Mouse (Mus musculus) limb, embryonic 15.5 days (tissue): ENCODE results near the gene Trim40. TPM values are rescaled to one million over a fixed set of nuclear protein-coding genes. Genes with fewer than 3 reads are reported as not detected.

ENCODE experiments used
- ATAC-seq: fragments of 200-750 bp; cut with Nextera tagmentation; 2 replicates; pipeline ENCODE4 v1.8.0; 2017; ENCODE audit warnings: low read depth, moderate TSS enrichment; ENCODE audit not compliant: insufficient number of reproducible peaks, low FRiP score, low TSS enrichment
- H3K27ac ChIP-seq: fragments of 300-500 bp; sonication (generic); 2 replicates; pipeline ENCODE4 v1.5.1; 2015; ENCODE audit warnings: moderate library complexity, mild to moderate bottlenecking, inconsistent platforms
- H3K27me3 ChIP-seq: fragments of 300-500 bp; sonication (generic); 2 replicates; pipeline ENCODE4 v1.6.1; 2015; ENCODE audit warnings: inconsistent platforms
- H3K36me3 ChIP-seq: fragments of 300-500 bp; sonication (generic); 2 replicates; pipeline ENCODE4 v1.6.1; 2015; ENCODE audit warnings: inconsistent platforms
- H3K4me1 ChIP-seq: fragments of 300-500 bp; sonication (generic); 2 replicates; pipeline ENCODE4 v1.6.1; 2015; ENCODE audit warnings: inconsistent platforms
- H3K4me2 ChIP-seq: fragments of 300-500 bp; sonication (generic); 2 replicates; pipeline ENCODE4 v1.6.1; 2015; ENCODE audit warnings: mild to moderate bottlenecking, inconsistent platforms
- H3K4me3 ChIP-seq: fragments of 300-500 bp; sonication (generic); 2 replicates; pipeline ENCODE4 v1.5.1; 2015; ENCODE audit warnings: mild to moderate bottlenecking, inconsistent platforms
- H3K9ac ChIP-seq: fragments of 300-500 bp; sonication (generic); 2 replicates; pipeline ENCODE4 v1.6.1; 2015; ENCODE audit warnings: inconsistent platforms
- H3K9me3 ChIP-seq: fragments of 300-500 bp; sonication (generic); 2 replicates; pipeline ENCODE4 v1.6.1; 2016; ENCODE audit warnings: inconsistent platforms
- WGBS: fragments of 180-500 bp; shearing (Covaris S2); methylation state at CpG from one replicate; pipeline ENCODE4 v1.1.7; 2015; 5-methylcytosine and 5-hydroxymethylcytosine counted together
- polyA plus RNA-seq: library from polyadenylated mRNA; unstranded; fragments of >200 nt; fragmentation: Nextera tagmentation; extraction: Ambion mirVana; gene quantifications from 2 replicates; pipeline ENCODE4 v1.2.1, GENCODE M21; 2015

Gene Trim40
- not detected in 2 replicates for polyA plus RNA-seq

- WGBS, result 79% methylated on average over 5 of the region's 5 CpGs
- H3K4me3 ChIP-seq, result no peak within 1 kb of the TSS
- no peaks in the 10 kb centered on the region for H3K9me3 ChIP-seq
- H3K4me2 ChIP-seq, result no peak within 1 kb of the TSS
- no peak within 1 kb of the TSS for H3K27ac ChIP-seq
- no peaks in the 10 kb centered on the region for H3K27me3 ChIP-seq
- no peaks in the 10 kb centered on the region for H3K36me3 ChIP-seq
- no peak for ATAC-seq
- no peaks in the 10 kb centered on the region for H3K4me1 ChIP-seq
- H3K9ac ChIP-seq, result no peak within 1 kb of the TSS
These were observed at the start of gene Trim40 for GRCm38 (mm10) chr17:36890073-36890903. Gene Trim40, minus strand, starts transcription at chr17:36890123.

GRCm38 (mm10) chr17:36938056-36938455, 48.1 kb upstream of the Trim40 start:
- no peak for ATAC-seq
- 76% methylated on average over 2 of the region's 2 CpGs for WGBS
- no peaks in the 10 kb centered on the region for H3K36me3 ChIP-seq
- no peaks in the 10 kb centered on the region for H3K9me3 ChIP-seq
- H3K4me3 ChIP-seq, result no peak overlapping the region
- H3K27me3 ChIP-seq, result peaks cover 25% of the 10 kb centered on the region
- H3K27ac ChIP-seq, result no peak overlapping the region
- H3K4me1 ChIP-seq, result peaks cover 9% of the 10 kb centered on the region
- no peak overlapping the region for H3K4me2 ChIP-seq
- no peak overlapping the region for H3K9ac ChIP-seq

- no peak for ATAC-seq
- no peak overlapping the region for H3K9ac ChIP-seq
- 67% methylated on average over 2 of the region's 2 CpGs for WGBS
- H3K36me3 ChIP-seq, result no peaks in the 10 kb centered on the region
- no peak overlapping the region for H3K27ac ChIP-seq
- no peak overlapping the region for H3K4me3 ChIP-seq
- H3K4me1 ChIP-seq, result no peaks in the 10 kb centered on the region
- H3K4me2 ChIP-seq, result no peak overlapping the region
- H3K9me3 ChIP-seq, result no peaks in the 10 kb centered on the region
- H3K27me3 ChIP-seq, result no peaks in the 10 kb centered on the region
These were observed 41.9 kb upstream of the Trim40 start for GRCm38 (mm10) chr17:36931806-36932205.

- H3K9me3 ChIP-seq, result no peaks in the 10 kb centered on the region
- no peaks in the 10 kb centered on the region for H3K4me1 ChIP-seq
- no peaks in the 10 kb centered on the region for H3K27me3 ChIP-seq
- no peak overlapping the region for H3K4me3 ChIP-seq
- no peak overlapping the region for H3K27ac ChIP-seq
- WGBS, result 81% methylated on average over 4 of the region's 4 CpGs
- no peaks in the 10 kb centered on the region for H3K36me3 ChIP-seq
- H3K9ac ChIP-seq, result no peak overlapping the region
- H3K4me2 ChIP-seq, result no peak overlapping the region
- no peak for ATAC-seq
These were observed 41.2 kb upstream of the Trim40 start for GRCm38 (mm10) chr17:36931130-36931529.

GRCm38 (mm10) chr17:36930233-36930632, 40.3 kb upstream of the Trim40 start:
- Histone ChIP-seq H3K27me3 (no peaks in the 10 kb centered on the region), H3K9me3 (no peaks in the 10 kb centered on the region), H3K36me3 (no peaks in the 10 kb centered on the region), H3K4me1 (no peaks in the 10 kb centered on the region), H3K4me3 (no peak overlapping the region), H3K27ac (no peak overlapping the region), H3K4me2 (no peak overlapping the region), H3K9ac (no peak overlapping the region)
- WGBS, result 67% methylated on average over 6 of the region's 6 CpGs
- no peak for ATAC-seq

- Histone ChIP-seq H3K27ac (no peak overlapping the region), H3K4me3 (no peak overlapping the region), H3K4me1 (no peaks in the 10 kb centered on the region), H3K36me3 (no peaks in the 10 kb centered on the region), H3K4me2 (no peak overlapping the region), H3K9ac (no peak overlapping the region), H3K9me3 (no peaks in the 10 kb centered on the region), H3K27me3 (no peaks in the 10 kb centered on the region)
- WGBS, result 69% methylated on average over 12 of the region's 12 CpGs
- ATAC-seq, result no peak
These were observed 39.5 kb upstream of the Trim40 start for GRCm38 (mm10) chr17:36929236-36929932.

GRCm38 (mm10) chr17:36927496-36928120, 37.7 kb upstream of the Trim40 start:
- no peak overlapping the region for H3K4me2 ChIP-seq
- H3K4me3 ChIP-seq, result no peak overlapping the region
- ATAC-seq, result no peak
- 52% methylated on average over 10 of the region's 10 CpGs for WGBS
- no peak overlapping the region for H3K9ac ChIP-seq
- no peaks in the 10 kb centered on the region for H3K36me3 ChIP-seq
- H3K27ac ChIP-seq, result no peak overlapping the region
- H3K9me3 ChIP-seq, result no peaks in the 10 kb centered on the region
- no peaks in the 10 kb centered on the region for H3K4me1 ChIP-seq
- H3K27me3 ChIP-seq, result no peaks in the 10 kb centered on the region

- no peak for ATAC-seq
- H3K4me3 ChIP-seq, result no peak overlapping the region
- no peaks in the 10 kb centered on the region for H3K36me3 ChIP-seq
- 55% methylated on average over 4 of the region's 4 CpGs for WGBS
- no peaks in the 10 kb centered on the region for H3K4me1 ChIP-seq
- H3K9ac ChIP-seq, result no peak overlapping the region
- no peak overlapping the region for H3K27ac ChIP-seq
- H3K9me3 ChIP-seq, result no peaks in the 10 kb centered on the region
- no peak overlapping the region for H3K4me2 ChIP-seq
- H3K27me3 ChIP-seq, result no peaks in the 10 kb centered on the region
These were observed 33.6 kb upstream of the Trim40 start for GRCm38 (mm10) chr17:36923491-36923890.

- no peak overlapping the region for H3K4me3 ChIP-seq
- H3K27me3 ChIP-seq, result no peaks in the 10 kb centered on the region
- WGBS, result 76% methylated on average over 4 of the region's 4 CpGs
- H3K4me2 ChIP-seq, result no peak overlapping the region
- H3K9me3 ChIP-seq, result no peaks in the 10 kb centered on the region
- no peaks in the 10 kb centered on the region for H3K4me1 ChIP-seq
- no peaks in the 10 kb centered on the region for H3K36me3 ChIP-seq
- no peak for ATAC-seq
- H3K27ac ChIP-seq, result no peak overlapping the region
- H3K9ac ChIP-seq, result no peak overlapping the region
These were observed 32.8 kb upstream of the Trim40 start for GRCm38 (mm10) chr17:36922715-36923114.

GRCm38 (mm10) chr17:36920239-36920638, 30.3 kb upstream of the Trim40 start:
- no peaks in the 10 kb centered on the region for H3K9me3 ChIP-seq
- no peak overlapping the region for H3K9ac ChIP-seq
- H3K27me3 ChIP-seq, result no peaks in the 10 kb centered on the region
- H3K27ac ChIP-seq, result no peak overlapping the region
- no peaks in the 10 kb centered on the region for H3K4me1 ChIP-seq
- H3K4me2 ChIP-seq, result no peak overlapping the region
- no peaks in the 10 kb centered on the region for H3K36me3 ChIP-seq
- no peak for ATAC-seq
- H3K4me3 ChIP-seq, result no peak overlapping the region
- 40% methylated on average over 15 of the region's 15 CpGs for WGBS

GRCm38 (mm10) chr17:36915076-36915475, 25.2 kb upstream of the Trim40 start:
- Histone ChIP-seq H3K4me1 (no peaks in the 10 kb centered on the region), H3K36me3 (no peaks in the 10 kb centered on the region), H3K27me3 (no peaks in the 10 kb centered on the region), H3K27ac (no peak overlapping the region), H3K4me2 (no peak overlapping the region), H3K9ac (no peak overlapping the region), H3K4me3 (no peak overlapping the region), H3K9me3 (no peaks in the 10 kb centered on the region)
- ATAC-seq, result no peak
- WGBS, result 13% methylated on average over 9 of the region's 9 CpGs

GRCm38 (mm10) chr17:36914108-36914507, 24.2 kb upstream of the Trim40 start:
- H3K9ac ChIP-seq, result no peak overlapping the region
- no peak overlapping the region for H3K4me3 ChIP-seq
- no peaks in the 10 kb centered on the region for H3K9me3 ChIP-seq
- H3K36me3 ChIP-seq, result no peaks in the 10 kb centered on the region
- H3K4me1 ChIP-seq, result no peaks in the 10 kb centered on the region
- H3K27me3 ChIP-seq, result no peaks in the 10 kb centered on the region
- no peak for ATAC-seq
- WGBS, result 15% methylated on average over 2 of the region's 2 CpGs
- no peak overlapping the region for H3K27ac ChIP-seq
- H3K4me2 ChIP-seq, result no peak overlapping the region
